Mouse (Mus musculus) midbrain, embryonic 12.5 days (tissue): ENCODE measurements around the gene H2-DMb1. TPM values are rescaled to one million over a fixed set of nuclear protein-coding genes. Genes with fewer than 3 reads are reported as not detected.
"Not testable (repeated sequence)": the region's sequence is repeated elsewhere in the genome, so short reads cannot be mapped to it uniquely, and the experiment has no call there.

ENCODE experiments used
- ATAC-seq: fragments of 200-750 bp; cut with Nextera tagmentation; 2 replicates; pipeline ENCODE4 v1.8.0; 2017; ENCODE audit warnings: low read depth, moderate TSS enrichment, moderate library complexity; ENCODE audit not compliant: low FRiP score
- H3K27ac ChIP-seq: fragments of 300-500 bp; sonication (generic); replicated peaks from 2 replicates; pipeline ENCODE4 v1.5.1; 2016; ENCODE audit warnings: mild to moderate bottlenecking
- H3K27me3 ChIP-seq: fragments of 300-500 bp; sonication (generic); 2 replicates; pipeline ENCODE4 v1.6.1; 2016; ENCODE audit warnings: mild to moderate bottlenecking
- H3K36me3 ChIP-seq: fragments of 300-500 bp; sonication (generic); 2 replicates; pipeline ENCODE4 v1.6.1; 2016
- H3K4me1 ChIP-seq: fragments of 300-500 bp; sonication (generic); 2 replicates; pipeline ENCODE4 v1.6.1; 2016
- H3K4me2 ChIP-seq: fragments of 300-500 bp; sonication (generic); replicated peaks from 2 replicates; pipeline ENCODE4 v1.6.1; 2016; ENCODE audit warnings: mild to moderate bottlenecking, moderate library complexity
- H3K4me3 ChIP-seq: fragments of 300-500 bp; sonication (generic); 2 replicates; pipeline ENCODE4 v1.5.1; 2016; ENCODE audit warnings: mild to moderate bottlenecking
- H3K9ac ChIP-seq: fragments of 300-500 bp; sonication (generic); replicated peaks from 2 replicates; pipeline ENCODE4 v1.6.1; 2016; ENCODE audit warnings: mild to moderate bottlenecking, moderate library complexity
- H3K9me3 ChIP-seq: fragments of 300-500 bp; sonication (generic); 2 replicates; pipeline ENCODE4 v1.6.1; 2016; ENCODE audit warnings: mild to moderate bottlenecking
- WGBS: fragments of 180-500 bp; shearing (Covaris S2); methylation state at CpG from one replicate; pipeline ENCODE4 v1.1.7; 2016; 5-methylcytosine and 5-hydroxymethylcytosine counted together
- polyA plus RNA-seq: library from polyadenylated mRNA; unstranded; fragments of >200 nt; fragmentation: Nextera tagmentation; extraction: Ambion mirVana; gene quantifications from 2 replicates; pipeline ENCODE4 v1.2.1, GENCODE M21; 2016

The H2-DMb1 gene
- polyA plus RNA-seq, 1 experiment from 2014 or later = 0.73 TPM

GRCm38 (mm10) chr17:34137601-34138000 lies 15.3 kb upstream of the H2-DMb1 start:
- ATAC-seq = no peak
- Histone ChIP-seq H3K4me2 (no peak overlapping the region), H3K36me3 (no peaks in the 10 kb centered on the region), H3K27ac (no peak overlapping the region), H3K27me3 (peaks cover 62% of the 10 kb centered on the region), H3K9me3 (no peaks in the 10 kb centered on the region), H3K9ac (no peak overlapping the region), H3K4me3 (no peak overlapping the region), H3K4me1 (peaks cover 12% of the 10 kb centered on the region)
- 81% methylated on average over 7 of the region's 7 CpGs for WGBS

- ATAC-seq = no peak
- 76% methylated on average over 7 of the region's 7 CpGs for WGBS
- H3K4me3 ChIP-seq = no peak overlapping the region
- H3K4me2 ChIP-seq = no peak overlapping the region
- no peak overlapping the region for H3K27ac ChIP-seq
- no peak overlapping the region for H3K9ac ChIP-seq
- peaks cover 15% of the 10 kb centered on the region for H3K4me1 ChIP-seq
- no peaks in the 10 kb centered on the region for H3K36me3 ChIP-seq
- peaks cover 65% of the 10 kb centered on the region for H3K27me3 ChIP-seq
- no peaks in the 10 kb centered on the region for H3K9me3 ChIP-seq
Observed at GRCm38 (mm10) chr17:34138655-34139054, 14.2 kb upstream of the H2-DMb1 start.

- H3K9ac ChIP-seq = no peak overlapping the region
- H3K27ac ChIP-seq = no peak overlapping the region
- WGBS = under 1% methylated on average over 16 of the region's 16 CpGs
- H3K9me3 ChIP-seq = no peaks in the 10 kb centered on the region
- H3K4me2 ChIP-seq = peak overlapping the region; percentile 53
- peaks cover 15% of the 10 kb centered on the region for H3K4me1 ChIP-seq
- H3K27me3 ChIP-seq = peaks cover 65% of the 10 kb centered on the region
- peak overlapping the region; percentile 31 for H3K4me3 ChIP-seq
- H3K36me3 ChIP-seq = no peaks in the 10 kb centered on the region
- ATAC-seq = no peak
Observed at GRCm38 (mm10) chr17:34139416-34139815, 13.5 kb upstream of the H2-DMb1 start.

- no peak overlapping the region for H3K4me2 ChIP-seq
- ATAC-seq = no peak
Observed at GRCm38 (mm10) chr17:34140240-34140639, 12.6 kb upstream of the H2-DMb1 start.

GRCm38 (mm10) chr17:34141448-34141847 lies 11.4 kb upstream of the H2-DMb1 start:
- peaks cover 15% of the 10 kb centered on the region for H3K4me1 ChIP-seq
- H3K27me3 ChIP-seq = peaks cover 58% of the 10 kb centered on the region
- ATAC-seq = no peak

More at GRCm38 (mm10) chr17:34140240-34140639, 12.6 kb upstream of the H2-DMb1 start:
- no peak overlapping the region for H3K4me3 ChIP-seq
- no peaks in the 10 kb centered on the region for H3K9me3 ChIP-seq
- H3K27me3 ChIP-seq = peaks cover 65% of the 10 kb centered on the region
- peaks cover 15% of the 10 kb centered on the region for H3K4me1 ChIP-seq
- no peaks in the 10 kb centered on the region for H3K36me3 ChIP-seq
- 17% methylated on average over 5 of the region's 5 CpGs for WGBS
- no peak overlapping the region for H3K27ac ChIP-seq
- no peak overlapping the region for H3K9ac ChIP-seq

GRCm38 (mm10) chr17:34142456-34143010 lies 10.3 kb upstream of the H2-DMb1 start:
- no peak for ATAC-seq
- Histone ChIP-seq H3K4me2 (no peak overlapping the region), H3K36me3 (no peaks in the 10 kb centered on the region), H3K9me3 (no peaks in the 10 kb centered on the region), H3K9ac (no peak overlapping the region), H3K4me3 (no peak overlapping the region), H3K27me3 (peaks cover 47% of the 10 kb centered on the region), H3K27ac (no peak overlapping the region), H3K4me1 (peaks cover 15% of the 10 kb centered on the region)
- WGBS = 86% methylated on average over 7 of the region's 7 CpGs

More at GRCm38 (mm10) chr17:34141448-34141847, 11.4 kb upstream of the H2-DMb1 start:
- no peak overlapping the region for H3K27ac ChIP-seq
- H3K9me3 ChIP-seq = no peaks in the 10 kb centered on the region
- H3K9ac ChIP-seq = no peak overlapping the region
- no peaks in the 10 kb centered on the region for H3K36me3 ChIP-seq
- no peak overlapping the region for H3K4me2 ChIP-seq
- no peak overlapping the region for H3K4me3 ChIP-seq
- WGBS = 55% methylated on average over 4 of the region's 4 CpGs

GRCm38 (mm10) chr17:34143033-34143432 lies 9.8 kb upstream of the H2-DMb1 start, which contains the start of gene H2-DMb2:
TSS of gene H2-DMb2 (plus strand) at chr17:34143307.
- Histone ChIP-seq H3K36me3 (no peaks in the 10 kb centered on the region), H3K9me3 (no peaks in the 10 kb centered on the region), H3K4me1 (peaks cover 15% of the 10 kb centered on the region), H3K27ac (no peak within 1 kb of the TSS), H3K4me3 (no peak within 1 kb of the TSS), H3K4me2 (no peak within 1 kb of the TSS), H3K27me3 (peaks cover 42% of the 10 kb centered on the region), H3K9ac (no peak within 1 kb of the TSS)
- no peak for ATAC-seq
- 33% methylated on average over 5 of the region's 7 CpGs for WGBS

GRCm38 (mm10) chr17:34143461-34143860 lies 9.4 kb upstream of the H2-DMb1 start:
- Histone ChIP-seq H3K4me2 (no peak overlapping the region), H3K4me1 (peaks cover 15% of the 10 kb centered on the region), H3K36me3 (no peaks in the 10 kb centered on the region), H3K27ac (no peak overlapping the region), H3K9me3 (no peaks in the 10 kb centered on the region), H3K27me3 (peaks cover 37% of the 10 kb centered on the region), H3K4me3 (no peak overlapping the region), H3K9ac (no peak overlapping the region)
- ATAC-seq = no peak
- 60% methylated on average over 4 of the region's 5 CpGs for WGBS

- H3K27me3 ChIP-seq = peaks cover 30% of the 10 kb centered on the region
- not testable (repeated sequence) for H3K9ac ChIP-seq, H3K4me3 ChIP-seq, H3K27ac ChIP-seq, H3K4me2 ChIP-seq, H3K4me1 ChIP-seq, ATAC-seq, H3K36me3 ChIP-seq, H3K9me3 ChIP-seq
- WGBS = 93% methylated on average over 4 of the region's 4 CpGs
Observed at GRCm38 (mm10) chr17:34144221-34144620, 8.7 kb upstream of the H2-DMb1 start.

GRCm38 (mm10) chr17:34144960-34145371 lies 7.9 kb upstream of the H2-DMb1 start:
- Histone ChIP-seq H3K9me3 (no peaks in the 10 kb centered on the region), H3K36me3 (no peaks in the 10 kb centered on the region), H3K9ac (no peak overlapping the region), H3K4me3 (no peak overlapping the region), H3K27ac (no peak overlapping the region), H3K4me2 (no peak overlapping the region), H3K27me3 (peaks cover 23% of the 10 kb centered on the region), H3K4me1 (0 out of 2 replicates have a peak, but pooled peaks cover 3% of the 10 kb centered on the region)
- ATAC-seq = no peak
- 81% methylated on average over 3 of the region's 3 CpGs for WGBS

GRCm38 (mm10) chr17:34155534-34155933 lies 2.7 kb downstream of the H2-DMb1 start:
- ATAC-seq = no peak
- Histone ChIP-seq H3K27me3 (0 out of 2 replicates have a peak, but pooled peaks cover 6% of the 10 kb centered on the region), H3K4me1 (no peaks in the 10 kb centered on the region), H3K9me3 (no peaks in the 10 kb centered on the region), H3K4me2 (no peak overlapping the region), H3K4me3 (no peak overlapping the region), H3K27ac (no peak overlapping the region), H3K9ac (no peak overlapping the region), H3K36me3 (no peaks in the 10 kb centered on the region)
- 63% methylated on average over 5 of the region's 5 CpGs for WGBS

GRCm38 (mm10) chr17:34164202-34164895 lies 11.5 kb downstream of the H2-DMb1 start:
- H3K9me3 ChIP-seq = 0 out of 2 replicates have a peak, but pooled peaks cover 4% of the 10 kb centered on the region
- peaks cover 13% of the 10 kb centered on the region; the same call in 1 of the 2 replicates for H3K27me3 ChIP-seq
- no peaks in the 10 kb centered on the region for H3K4me1 ChIP-seq
- H3K27ac ChIP-seq = no peak overlapping the region
- no peak overlapping the region for H3K9ac ChIP-seq
- WGBS = 40% methylated on average over 9 of the region's 9 CpGs
- H3K4me3 ChIP-seq = no peak overlapping the region
- no peak for ATAC-seq
- no peaks in the 10 kb centered on the region for H3K36me3 ChIP-seq
- H3K4me2 ChIP-seq = no peak overlapping the region
